Mouse (Mus musculus): ENCODE results near the gene Rasgrp2.

Gene Rasgrp2

DNA sequence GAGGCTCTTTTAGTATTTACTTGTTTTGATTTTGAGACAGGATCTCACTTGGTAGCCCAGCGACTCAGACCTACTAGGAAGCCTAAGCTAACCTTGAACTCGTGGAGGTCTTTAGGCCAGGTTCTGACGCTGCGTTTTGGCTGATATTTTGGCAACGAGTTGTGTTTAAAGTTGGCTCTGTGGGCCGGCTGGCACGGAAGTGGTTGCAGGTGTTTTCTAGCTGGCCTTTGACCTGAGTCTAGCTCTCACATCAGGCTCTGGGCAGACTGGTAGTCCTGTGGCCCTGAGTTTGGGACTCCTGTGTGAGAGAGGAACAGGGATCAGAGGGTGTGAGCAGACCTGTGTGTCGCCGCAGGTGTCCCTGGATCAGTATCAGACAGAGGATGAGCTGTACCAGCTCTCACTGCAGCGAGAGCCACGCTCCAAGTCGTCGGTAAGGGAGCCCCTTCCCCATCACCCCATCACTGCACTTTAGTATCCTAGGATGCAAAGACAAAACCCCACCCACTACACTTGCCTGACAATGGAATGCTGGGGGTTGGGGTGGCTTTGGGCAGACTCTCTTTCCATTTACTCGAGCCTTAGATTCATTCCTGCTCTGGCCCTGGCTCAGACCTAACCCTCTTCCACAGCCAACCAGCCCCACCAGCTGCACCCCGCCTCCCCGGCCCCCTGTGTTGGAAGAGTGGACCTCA, 8.8 kb downstream of the Rasgrp2 start:
- DNase-seq (ENCODE audit: low spot score): no peak

DNA sequence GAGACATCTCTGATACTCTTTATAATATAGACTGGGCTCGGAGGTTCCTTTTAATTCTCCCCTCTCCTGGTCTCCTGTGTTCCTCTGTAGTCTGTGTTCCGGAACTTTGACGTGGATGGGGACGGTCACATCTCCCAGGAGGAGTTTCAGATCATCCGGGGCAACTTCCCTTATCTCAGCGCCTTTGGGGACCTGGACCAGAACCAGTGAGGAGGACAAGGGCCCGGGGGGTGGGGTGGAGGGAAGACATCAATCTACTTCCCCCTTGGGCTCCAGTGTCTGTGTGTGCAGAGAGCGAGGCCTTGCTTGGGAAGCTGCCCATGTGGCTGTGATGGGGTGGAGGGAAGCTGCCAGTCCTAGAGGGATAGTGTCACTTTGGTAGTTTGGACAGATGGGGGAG, 9.6 kb downstream of the Rasgrp2 start:
- no peak for DNase-seq (ENCODE audit: low spot score)

DNA sequence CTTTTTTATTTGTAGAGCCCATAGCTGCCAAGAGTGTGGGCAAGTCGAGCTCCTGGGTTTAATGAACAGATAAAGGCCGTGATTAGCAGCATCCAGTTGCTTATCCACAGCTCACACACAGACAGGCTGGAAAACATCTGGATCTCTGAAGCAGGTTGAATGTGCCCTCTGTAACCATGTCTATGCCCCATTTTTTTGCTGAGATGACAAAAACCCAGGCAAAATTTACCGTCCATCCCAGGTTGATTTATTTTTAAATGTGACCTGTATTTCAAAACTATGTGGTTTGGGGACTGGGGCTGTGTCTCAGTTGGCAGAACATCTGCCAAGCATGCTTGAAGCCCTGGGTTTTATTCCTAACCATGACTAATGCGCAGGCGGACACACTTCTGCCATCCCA, 10.0 kb downstream of the Rasgrp2 start:
- no peak for DNase-seq (ENCODE audit: low spot score)

DNA sequence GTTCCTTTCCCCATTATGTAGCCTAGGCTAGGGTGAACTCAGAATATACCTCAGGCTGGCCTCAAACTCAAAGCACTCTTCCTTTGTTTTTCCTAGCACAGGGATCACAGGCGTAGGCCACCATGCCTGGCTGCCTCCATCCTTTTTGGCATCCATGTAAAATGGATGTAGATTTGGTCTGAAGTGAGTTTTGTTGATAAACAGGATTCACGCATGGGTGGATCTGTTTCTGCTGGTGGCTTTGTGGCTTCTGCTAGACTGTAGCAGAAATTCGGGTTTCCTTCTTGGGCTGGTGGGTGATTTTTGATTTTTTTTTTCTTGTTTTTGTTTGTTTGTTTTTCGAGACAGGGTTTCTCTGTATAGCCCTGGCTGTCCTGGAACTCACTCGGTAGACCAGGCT, 10.8 kb downstream of the Rasgrp2 start:
- DNase-seq (ENCODE audit: low spot score): no peak

DNA sequence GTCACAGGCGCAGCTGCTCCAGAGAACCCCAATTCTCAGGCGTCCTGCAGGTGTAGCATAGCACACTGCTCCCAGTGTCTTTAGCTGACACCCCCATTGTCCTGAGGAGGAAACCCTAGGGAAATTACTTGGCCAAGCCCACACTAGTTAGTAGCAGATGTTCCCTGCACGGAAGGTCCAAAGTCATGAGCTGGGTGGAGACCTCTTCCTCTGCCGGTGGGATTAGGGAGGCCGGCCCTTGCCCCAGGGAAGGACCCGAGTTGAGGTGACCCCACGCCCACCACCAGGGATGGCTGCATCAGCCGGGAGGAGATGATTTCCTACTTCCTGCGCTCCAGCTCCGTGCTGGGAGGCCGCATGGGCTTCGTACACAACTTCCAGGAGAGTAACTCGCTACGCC, 13.7 kb downstream of the Rasgrp2 start:
- DNase-seq (ENCODE audit: low spot score): no peak

DNA sequence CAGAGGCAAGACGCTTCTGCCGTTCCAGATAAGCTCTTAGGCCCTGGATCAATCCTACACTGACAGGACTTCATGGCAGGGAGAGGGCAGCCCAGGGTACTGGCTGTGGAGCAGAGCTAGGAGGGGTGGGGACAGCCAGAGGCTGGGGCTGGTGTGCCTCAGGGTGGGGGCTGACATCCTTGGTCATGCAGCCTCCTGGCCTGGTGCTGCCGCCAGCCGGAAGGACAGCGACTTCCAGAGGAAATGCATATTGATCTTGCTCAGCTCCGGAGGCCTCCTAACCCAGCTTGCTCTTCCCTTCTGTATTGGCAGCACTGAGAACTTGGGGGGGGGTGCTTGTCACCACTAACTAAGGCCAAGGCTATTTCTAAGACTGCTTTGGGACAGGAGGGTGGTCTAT, 16.3 kb downstream of the Rasgrp2 start:
- DNase-seq (ENCODE audit: low spot score): no peak

DNA sequence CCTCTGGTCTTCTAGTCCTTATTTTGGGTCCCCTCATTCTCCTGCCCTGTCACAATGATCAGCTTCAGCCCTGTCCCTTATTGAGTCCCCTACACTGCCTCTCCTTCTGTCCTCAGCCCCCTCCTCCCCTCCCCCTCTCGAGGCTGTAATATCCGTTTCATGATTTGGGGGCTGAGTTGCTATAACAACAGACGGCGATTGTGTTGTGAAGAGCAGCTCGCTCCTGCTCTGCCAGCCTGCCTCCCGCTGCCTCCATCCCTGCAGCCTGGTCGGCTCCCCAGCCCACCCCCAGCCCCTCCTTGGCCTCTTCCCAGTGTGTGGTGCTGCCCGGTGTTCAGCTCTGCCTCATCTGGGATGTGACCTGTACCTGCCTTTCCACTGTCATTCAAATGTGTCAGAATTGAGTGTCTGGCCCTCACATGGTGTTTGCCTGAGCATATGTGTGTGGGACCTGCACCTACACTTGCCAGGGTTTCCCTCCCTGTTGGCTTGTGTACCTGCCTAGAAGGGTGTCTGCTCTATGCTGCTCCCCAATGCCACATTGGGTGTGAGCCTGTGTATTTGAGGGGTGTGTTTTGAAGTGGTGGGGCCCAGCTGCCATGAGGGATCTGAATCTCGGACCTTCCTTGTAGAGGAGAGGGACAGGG, 17.1 kb downstream of the Rasgrp2 start:
- DNase-seq (ENCODE audit: low spot score): peak; percentile 73

DNA sequence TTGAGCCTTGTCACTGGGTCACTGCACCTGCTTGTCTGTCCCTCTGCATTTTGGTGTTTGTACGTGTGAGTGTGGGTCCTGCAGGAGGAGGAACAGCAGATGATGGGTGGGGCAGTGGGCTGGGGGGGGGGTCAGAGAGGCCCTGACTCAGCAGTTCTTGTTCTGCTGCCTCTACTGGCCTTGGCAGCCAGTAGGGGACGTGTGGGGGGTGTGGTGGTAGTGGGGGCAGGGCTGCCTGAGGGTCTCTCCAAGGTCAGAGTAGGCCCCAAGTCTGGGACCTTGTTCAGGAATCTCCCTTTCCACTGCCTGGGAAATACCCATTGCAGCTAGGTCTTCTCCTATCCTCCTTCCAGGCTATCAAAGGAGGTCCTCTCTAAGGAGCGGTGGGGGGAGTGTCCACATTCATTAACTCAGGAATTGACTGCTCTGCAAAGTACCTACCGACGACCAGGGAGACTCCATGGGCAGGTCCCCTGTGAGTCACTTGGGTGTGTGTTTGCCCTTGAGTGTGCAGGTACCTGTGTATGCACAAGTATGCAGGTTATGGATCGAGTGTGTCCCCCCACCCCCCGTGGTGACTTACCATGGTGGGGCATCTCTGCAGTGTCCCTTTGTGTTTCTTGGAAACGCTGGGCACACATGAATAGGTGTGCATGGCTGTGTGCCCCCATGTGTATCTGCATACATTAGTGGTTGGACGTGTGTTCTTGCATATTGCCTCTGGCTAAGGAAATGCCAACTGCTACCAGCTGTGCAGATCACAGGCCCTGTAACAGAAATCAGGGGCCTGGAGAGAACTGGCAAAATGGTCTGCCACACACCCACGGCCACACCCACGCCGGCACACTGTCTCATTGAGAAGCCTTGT, 18.0 kb downstream of the Rasgrp2 start:
- DNase-seq (ENCODE audit: low spot score): no peak

DNA sequence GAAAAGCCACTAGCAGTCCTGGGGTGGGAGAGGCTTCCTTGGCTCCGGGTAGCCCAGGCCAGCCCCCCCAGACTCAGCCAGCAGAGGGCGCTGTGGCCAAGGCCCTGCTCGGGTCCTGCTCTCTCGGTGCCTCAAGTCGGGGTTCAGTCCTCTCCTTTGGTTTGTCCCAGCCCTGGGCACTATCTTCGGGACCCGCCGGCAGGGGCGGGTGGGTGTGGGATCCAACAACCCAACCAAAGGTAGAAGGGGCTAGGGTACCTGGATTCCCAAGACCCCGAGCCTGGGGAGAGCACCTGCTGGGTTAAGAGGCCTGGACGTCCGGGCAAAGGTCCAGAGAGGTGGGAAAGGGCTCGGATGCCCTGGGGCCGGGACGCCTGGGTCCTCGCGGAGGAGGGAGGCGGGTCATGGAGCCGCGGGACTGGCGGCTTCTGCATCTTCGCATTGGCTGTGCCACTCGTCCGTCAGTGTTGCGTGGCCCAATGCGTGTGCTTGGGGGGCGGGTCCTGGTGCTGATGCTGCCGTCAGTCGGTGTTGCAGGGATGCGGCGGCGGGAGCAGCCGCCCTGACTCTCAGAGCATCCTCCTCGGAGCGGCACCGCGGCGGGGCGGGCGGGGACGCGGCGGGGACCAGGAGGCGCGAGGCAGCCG, 19.2 kb downstream of the Rasgrp2 start, which contains the start of gene Nrxn2:
Gene Nrxn2, plus strand, starts transcription at position 499 of the 647 bp plus-strand sequence.
- peak; percentile 96 for DNase-seq (ENCODE audit: low spot score)

DNA sequence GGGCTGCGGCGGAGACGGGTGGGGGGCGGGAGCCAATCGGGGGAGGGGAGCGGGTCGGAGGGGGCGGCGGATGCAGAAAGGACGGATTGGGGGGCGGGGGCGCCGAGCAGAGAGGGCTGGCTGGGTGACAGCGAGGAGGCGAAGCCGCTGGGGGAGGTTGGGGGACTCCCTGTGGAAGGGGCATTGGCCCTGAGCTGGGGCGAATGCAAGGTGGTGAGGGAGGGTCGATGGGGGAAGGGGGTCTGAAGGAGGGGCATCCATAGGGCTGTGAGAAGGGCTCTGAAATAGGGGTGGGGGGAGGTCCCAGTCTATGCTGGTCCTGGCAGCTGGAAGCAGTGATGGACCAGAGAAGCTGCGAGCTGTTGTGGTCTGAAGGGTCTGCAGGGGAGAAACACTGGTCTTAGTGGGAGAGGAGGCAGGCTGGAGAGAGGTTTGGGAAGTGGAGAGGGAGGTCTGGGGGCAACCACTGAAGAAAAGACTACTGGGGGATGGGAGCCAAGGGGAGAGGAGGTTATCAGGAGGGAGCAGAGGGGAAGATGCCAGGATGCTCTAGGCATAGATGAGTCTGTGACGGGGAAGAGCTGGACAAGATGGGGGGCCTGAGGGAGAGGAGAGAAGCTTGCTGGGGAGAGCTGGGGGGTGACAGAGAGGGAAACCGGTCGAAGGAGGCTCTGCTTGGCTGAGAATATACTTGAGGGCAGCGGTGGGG, 20.0 kb downstream of the Rasgrp2 start:
- DNase-seq (ENCODE audit: low spot score): no peak

DNA sequence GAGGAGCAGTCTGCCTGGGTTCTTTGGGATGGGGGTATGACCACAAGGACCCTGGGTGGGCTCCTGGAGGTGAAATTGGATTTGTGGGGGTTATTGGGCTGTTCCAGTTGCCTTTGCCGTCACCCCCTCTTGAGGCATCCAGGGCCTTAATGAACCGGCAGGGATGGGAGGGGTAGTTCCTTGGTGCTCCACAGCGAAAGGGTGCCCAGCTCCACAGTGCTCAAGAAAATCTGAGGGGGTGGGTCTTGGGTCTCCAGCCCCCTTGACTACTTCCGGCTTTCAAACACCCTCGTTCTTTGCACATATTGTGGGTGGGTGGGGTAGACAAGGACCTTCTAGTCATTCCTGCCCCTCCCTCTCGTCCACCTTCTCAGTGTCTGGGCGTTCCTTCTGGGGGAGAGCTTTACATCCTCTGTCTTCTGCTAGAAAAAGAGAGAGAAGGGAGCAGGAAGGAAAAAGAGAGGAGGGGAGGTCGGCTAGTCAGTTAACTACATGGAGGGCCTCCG, 20.7 kb downstream of the Rasgrp2 start:
- DNase-seq (ENCODE audit: low spot score): no peak

DNA sequence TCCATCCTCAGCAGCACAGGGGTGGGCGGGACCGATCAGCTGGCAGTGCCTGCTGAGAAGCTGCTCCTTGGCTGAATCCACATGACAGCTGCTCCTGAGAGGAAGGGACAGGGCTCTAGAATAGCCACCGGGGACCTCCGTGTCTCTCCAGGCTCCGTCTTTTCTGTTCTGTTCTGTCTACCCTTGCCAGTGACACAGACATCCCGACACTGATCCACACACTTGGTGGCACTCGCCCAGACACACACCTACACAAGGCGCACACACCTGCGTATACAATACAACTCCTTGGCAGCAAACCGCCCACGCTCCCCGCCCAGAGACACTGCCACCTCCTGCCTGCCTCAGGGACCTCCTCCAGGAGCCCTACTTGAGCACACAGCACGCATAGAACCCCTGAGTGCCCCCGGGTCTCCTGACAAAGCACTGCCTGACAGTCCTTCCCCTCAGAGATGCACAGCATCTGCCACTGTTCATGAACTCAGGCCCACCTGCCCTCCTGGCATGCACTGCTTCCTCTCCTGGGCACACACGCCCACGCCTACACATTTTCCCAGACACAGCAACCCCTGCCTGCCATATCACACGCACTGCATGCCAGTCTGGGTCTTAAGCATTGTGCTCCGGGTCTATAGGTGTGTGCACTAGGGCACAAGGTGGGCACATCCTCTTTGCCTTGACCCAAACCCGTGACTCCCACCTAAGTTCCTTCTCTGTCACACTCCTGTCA, 21.5 kb downstream of the Rasgrp2 start:
- no peak for DNase-seq (ENCODE audit: low spot score)

DNA sequence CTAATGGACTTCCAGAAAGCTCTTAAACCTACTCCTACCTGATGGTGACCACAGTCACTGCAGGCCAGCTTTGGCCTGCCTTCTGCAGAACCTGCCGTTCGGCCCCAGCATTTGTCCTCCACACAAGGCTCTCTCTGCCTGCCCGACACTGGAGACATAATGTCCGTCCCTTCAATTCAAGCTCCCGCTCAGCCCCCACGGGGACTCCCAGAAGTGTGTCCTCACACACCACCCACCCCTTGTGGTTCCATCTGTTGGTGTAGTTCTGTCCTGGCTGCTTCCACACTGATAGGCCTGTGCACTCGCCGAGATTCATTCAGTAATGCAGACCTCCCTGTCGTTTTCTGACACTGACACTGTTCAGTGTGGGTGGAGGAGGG, 22.1 kb downstream of the Rasgrp2 start:
- no peak for DNase-seq (ENCODE audit: low spot score)

DNA sequence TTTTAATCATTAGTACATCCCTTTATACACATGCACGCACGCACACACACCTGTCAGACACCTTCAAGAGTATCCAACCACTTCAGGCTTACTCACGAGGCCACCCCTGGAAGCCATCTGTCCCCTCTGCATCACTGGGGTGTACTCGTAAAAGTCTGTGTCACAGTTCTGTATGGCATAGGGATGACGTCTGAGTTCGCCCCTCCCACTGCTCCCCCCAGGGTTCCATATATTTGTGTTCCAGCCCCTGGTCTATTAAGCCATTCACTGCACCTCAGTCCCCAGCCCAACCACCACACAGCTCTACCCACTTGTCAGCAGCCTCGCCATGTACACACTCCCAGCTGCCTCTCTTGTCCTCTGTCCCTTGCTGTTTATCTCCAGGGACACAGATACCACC, 22.9 kb downstream of the Rasgrp2 start:
- DNase-seq (ENCODE audit: low spot score): no peak

DNA sequence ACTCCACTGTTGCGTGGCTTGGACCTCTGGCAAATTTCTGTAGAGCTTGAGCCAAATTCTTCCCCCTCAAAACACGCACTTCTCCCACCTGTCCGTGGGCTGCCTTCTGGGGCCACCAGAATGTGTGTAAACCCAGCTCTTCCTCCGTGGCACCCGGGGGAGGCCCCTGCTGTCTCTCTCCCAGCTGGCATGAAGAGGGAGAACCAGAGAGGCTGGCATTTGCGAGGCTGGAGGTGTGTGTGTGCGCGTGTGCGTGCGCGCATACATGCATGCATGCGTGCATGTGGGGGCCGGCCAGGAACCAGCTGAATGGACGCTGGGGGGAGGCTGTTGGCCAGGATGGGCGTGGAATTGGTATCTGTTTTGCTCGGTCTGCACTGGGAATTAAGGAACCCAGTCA, 24.1 kb downstream of the Rasgrp2 start:
- DNase-seq (ENCODE audit: low spot score): no peak

DNA sequence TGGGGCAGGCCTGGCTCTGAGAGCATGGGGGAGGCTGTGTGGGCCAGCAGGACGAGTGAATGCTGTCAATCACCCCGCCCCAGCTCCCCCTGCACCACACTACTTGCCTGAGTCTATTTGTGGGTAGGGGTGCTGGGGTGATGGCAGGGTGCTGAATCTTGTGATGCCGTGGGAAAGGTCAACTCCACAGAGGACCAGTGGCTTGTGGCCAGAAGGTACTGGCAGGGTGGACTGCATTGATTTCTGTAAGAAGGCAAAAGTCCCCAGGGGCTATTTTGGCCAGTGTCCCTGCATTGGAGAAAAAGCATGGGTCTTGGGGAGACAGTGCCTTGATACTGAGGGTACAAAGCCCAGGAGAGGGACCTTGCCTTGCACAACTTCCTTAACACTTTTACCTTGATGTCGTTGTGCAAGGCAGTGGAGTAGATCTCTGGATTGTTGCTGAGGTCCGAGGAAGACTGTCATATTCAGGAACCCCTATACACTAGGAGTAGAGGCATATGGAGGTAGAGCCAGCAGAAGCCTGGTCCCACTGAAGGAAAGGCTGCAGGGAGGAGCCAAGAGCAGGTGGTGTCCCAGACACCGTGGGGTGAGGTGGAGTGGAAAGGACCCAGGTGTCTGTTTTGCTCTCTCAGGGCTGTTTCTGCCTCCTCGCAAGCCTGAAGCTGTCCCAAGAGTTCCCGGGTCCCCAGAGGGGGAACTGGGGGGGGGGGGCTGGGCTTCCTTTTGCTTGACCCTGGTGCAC, 25.2 kb downstream of the Rasgrp2 start:
- no peak for DNase-seq (ENCODE audit: low spot score)

DNA sequence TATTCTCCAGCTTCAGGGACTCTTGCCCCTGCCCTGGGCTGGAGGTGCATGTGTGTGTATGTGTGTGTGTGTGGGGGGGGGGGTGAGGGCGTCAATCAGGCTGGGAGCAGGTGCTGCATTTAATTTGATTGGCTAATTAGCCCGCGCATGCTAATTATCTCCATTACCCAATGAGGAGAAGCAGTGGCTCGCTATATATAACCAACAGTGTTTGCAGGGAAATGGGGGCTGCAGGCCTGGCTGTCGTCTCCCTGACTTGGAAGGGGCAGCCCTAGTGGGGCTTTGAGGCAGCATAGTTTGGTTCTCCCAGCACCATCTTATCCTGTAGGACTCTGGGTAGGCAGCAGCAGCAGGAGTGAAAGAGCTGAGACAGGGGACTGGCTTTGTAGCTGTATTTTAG, 26.5 kb downstream of the Rasgrp2 start:
- no peak for DNase-seq (ENCODE audit: low spot score)

DNA sequence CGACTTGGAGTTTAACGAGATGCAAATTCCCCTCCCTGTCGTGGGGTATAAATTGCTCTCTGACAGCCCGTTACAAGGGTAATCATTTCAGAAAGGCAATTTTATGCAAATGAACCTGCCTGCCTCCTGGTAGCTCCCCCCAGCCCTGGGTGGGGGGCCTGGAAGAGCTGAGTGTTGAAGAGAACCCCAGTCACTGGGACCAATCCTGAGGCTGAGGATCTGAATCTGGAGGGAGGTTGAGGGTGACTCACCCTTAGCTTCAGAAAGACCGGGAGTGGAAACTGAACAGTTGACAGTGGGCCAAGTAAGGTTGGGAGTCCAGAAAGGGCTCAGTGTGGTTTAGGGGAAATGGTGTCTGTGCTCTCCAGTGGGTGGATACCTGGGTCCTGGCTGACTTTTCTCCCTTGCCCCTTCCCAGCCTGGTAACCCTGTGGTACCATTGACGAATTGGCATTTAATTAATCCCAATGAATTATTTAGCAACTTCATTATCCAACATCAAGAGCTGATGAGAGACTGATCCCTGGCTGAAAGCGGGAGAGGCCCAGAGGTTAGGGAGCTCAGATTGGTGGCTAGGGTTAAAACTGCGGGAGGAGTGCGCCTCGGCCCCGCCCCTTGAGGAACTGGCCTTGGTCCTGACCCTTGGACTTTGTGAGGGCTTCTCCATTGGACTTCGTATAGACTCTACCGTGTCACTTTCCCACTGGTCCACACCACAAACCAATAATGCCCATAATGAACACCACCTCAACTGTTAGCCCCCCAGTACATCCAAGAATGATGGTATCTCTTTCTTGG, 27.8 kb downstream of the Rasgrp2 start:
- DNase-seq (ENCODE audit: low spot score): peak; percentile 85

DNA sequence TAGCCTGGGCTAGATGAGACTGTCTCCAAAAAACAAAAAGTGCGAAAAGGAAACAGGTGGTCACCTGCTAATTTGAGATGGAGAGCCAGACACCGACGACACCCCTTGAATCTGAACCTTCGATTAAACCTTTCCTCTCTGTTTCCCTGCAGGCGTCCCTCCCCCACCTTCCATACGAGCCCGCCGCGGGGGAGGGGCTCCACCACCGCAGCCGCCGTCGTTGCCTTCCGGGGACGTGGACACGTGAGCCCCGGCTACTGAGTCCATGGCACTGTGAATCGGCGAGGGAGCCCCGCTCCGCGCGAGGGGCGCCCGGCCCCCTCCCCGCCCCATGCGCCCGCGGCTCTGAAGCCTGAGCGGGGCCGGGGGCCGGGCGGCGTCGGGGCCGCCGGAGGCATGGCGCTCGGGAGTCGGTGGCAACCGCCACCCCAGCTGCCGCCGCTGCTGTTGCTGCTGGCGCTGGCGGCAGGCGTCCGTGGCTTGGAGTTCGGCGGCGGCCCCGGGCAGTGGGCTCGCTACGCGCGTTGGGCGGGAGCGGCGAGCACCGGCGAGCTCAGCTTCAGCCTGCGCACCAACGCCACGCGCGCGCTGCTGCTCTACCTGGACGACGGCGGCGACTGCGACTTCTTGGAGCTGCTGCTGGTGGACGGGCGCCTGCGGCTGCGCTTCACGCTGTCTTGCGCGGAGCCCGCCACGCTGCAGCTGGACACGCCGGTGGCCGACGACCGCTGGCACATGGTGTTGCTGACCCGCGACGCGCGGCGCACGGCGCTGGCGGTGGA, 28.7 kb downstream of the Rasgrp2 start:
- DNase-seq (ENCODE audit: low spot score): peak; percentile 61
